Mouse (Mus musculus): ENCODE data around the gene 1810010D01Rik. TPM values are rescaled to one million over a fixed set of nuclear protein-coding genes. Genes with fewer than 3 reads are reported as not detected.

The 1810010D01Rik gene
- polyA plus RNA-seq (2012; rRNA removed) = 2.8 and 3.7 TPM in 2 replicates
- 0.33 and 0.61 TPM in 2 replicates for polyA plus RNA-seq (2014; fragmentation: Nextera tagmentation; extraction: Ambion mirVana)

GRCm38 (mm10) chr7:145208006-145208405, at the start of gene 1810010D01Rik:
1810010D01Rik (minus strand) TSS chr7:145208119.
- DNase-seq (ENCODE audit: low spot score) (no peak), ATAC-seq (ENCODE audit: low FRiP score, low read depth) (no peak)
- peak within 1 kb of the TSS; percentile 95 for H3K27ac ChIP-seq (replicated peaks; ENCODE audit: low read depth, low read length)
- 86% methylated on average over 4 of the region's 4 CpGs for WGBS
- H3K4me3 ChIP-seq (replicated peaks; ENCODE audit: low read length) = no peak within 1 kb of the TSS
- H3K4me2 ChIP-seq (replicated peaks; ENCODE audit: low read depth, low read length, severe bottlenecking) = no peak within 1 kb of the TSS
- H3K4me1 ChIP-seq (ENCODE audit: control insufficient read depth, insufficient read depth, low read length) = peaks cover 42% of the 10 kb centered on the region
- no peak for TF ChIP-seq POLR2A (IDR thresholded peaks at IDR 0.05; ENCODE audit: borderline replicate concordance, extremely low read depth, insufficient read depth, insufficient read length)
- no peaks in the 10 kb centered on the region for H3K27me3 ChIP-seq (ENCODE audit: control insufficient read depth, insufficient read depth, low read length)
- H3K9ac ChIP-seq (ENCODE audit: low read depth, low read length, severe bottlenecking) = no peak within 1 kb of the TSS
- no peaks in the 10 kb centered on the region for H3K9me3 ChIP-seq (ENCODE audit: control insufficient read depth, low read length)
- H3K36me3 ChIP-seq (ENCODE audit: control insufficient read depth, insufficient read depth, low read length) = no peaks in the 10 kb centered on the region

- Histone ChIP-seq H3K4me3 (replicated peaks; ENCODE audit: low read length) (no peak overlapping the region), H3K27ac (replicated peaks; ENCODE audit: low read depth, low read length) (no peak overlapping the region), H3K4me1 (ENCODE audit: control insufficient read depth, insufficient read depth, low read length) (no peaks in the 10 kb centered on the region; the same call in 1 of the 2 replicates), H3K36me3 (ENCODE audit: control insufficient read depth, insufficient read depth, low read length) (peaks cover 49% of the 10 kb centered on the region), H3K27me3 (ENCODE audit: control insufficient read depth, insufficient read depth, low read length) (no peaks in the 10 kb centered on the region), H3K4me2 (replicated peaks; ENCODE audit: low read depth, low read length, severe bottlenecking) (no peak overlapping the region), H3K9me3 (ENCODE audit: control insufficient read depth, low read length) (no peaks in the 10 kb centered on the region), H3K9ac (ENCODE audit: low read depth, low read length, severe bottlenecking) (no peak overlapping the region)
- no peak for ATAC-seq (ENCODE audit: low FRiP score, low read depth)
- WGBS = 83% methylated on average over 1 of the region's 1 CpGs
- DNase-seq (ENCODE audit: low spot score) = no peak
- no peak for TF ChIP-seq POLR2A (IDR thresholded peaks at IDR 0.05; ENCODE audit: borderline replicate concordance, extremely low read depth, insufficient read depth, insufficient read length)
Observed at GRCm38 (mm10) chr7:145256092-145256491, 48.2 kb upstream of the 1810010D01Rik start.

- Histone ChIP-seq H3K9ac (ENCODE audit: low read depth, low read length, severe bottlenecking) (no peak overlapping the region), H3K36me3 (ENCODE audit: control insufficient read depth, insufficient read depth, low read length) (peaks cover 40% of the 10 kb centered on the region), H3K9me3 (ENCODE audit: control insufficient read depth, low read length) (no peaks in the 10 kb centered on the region), H3K4me2 (replicated peaks; ENCODE audit: low read depth, low read length, severe bottlenecking) (no peak overlapping the region), H3K4me3 (replicated peaks; ENCODE audit: low read length) (no peak overlapping the region), H3K27me3 (ENCODE audit: control insufficient read depth, insufficient read depth, low read length) (no peaks in the 10 kb centered on the region), H3K27ac (replicated peaks; ENCODE audit: low read depth, low read length) (no peak overlapping the region), H3K4me1 (ENCODE audit: control insufficient read depth, insufficient read depth, low read length) (no peaks in the 10 kb centered on the region; the same call in 1 of the 2 replicates)
- DNase-seq (ENCODE audit: low spot score) (no peak), ATAC-seq (ENCODE audit: low FRiP score, low read depth) (no peak)
- TF ChIP-seq POLR2A (IDR thresholded peaks at IDR 0.05; ENCODE audit: borderline replicate concordance, extremely low read depth, insufficient read depth, insufficient read length) = no peak
- 60% methylated on average over 3 of the region's 3 CpGs for WGBS
Observed at GRCm38 (mm10) chr7:145253986-145254630, 46.2 kb upstream of the 1810010D01Rik start.

GRCm38 (mm10) chr7:145252715-145253476, 45.0 kb upstream of the 1810010D01Rik start:
- peak; percentile 74; the same call in 1 of the 2 replicates for ATAC-seq (ENCODE audit: low FRiP score, low read depth)
- Histone ChIP-seq H3K4me1 (ENCODE audit: control insufficient read depth, insufficient read depth, low read length) (no peaks in the 10 kb centered on the region; the same call in 1 of the 2 replicates), H3K4me2 (replicated peaks; ENCODE audit: low read depth, low read length, severe bottlenecking) (no peak overlapping the region), H3K9me3 (ENCODE audit: control insufficient read depth, low read length) (no peaks in the 10 kb centered on the region), H3K27me3 (ENCODE audit: control insufficient read depth, insufficient read depth, low read length) (no peaks in the 10 kb centered on the region), H3K27ac (replicated peaks; ENCODE audit: low read depth, low read length) (no peak overlapping the region), H3K4me3 (replicated peaks; ENCODE audit: low read length) (no peak overlapping the region), H3K36me3 (ENCODE audit: control insufficient read depth, insufficient read depth, low read length) (peaks cover 29% of the 10 kb centered on the region), H3K9ac (ENCODE audit: low read depth, low read length, severe bottlenecking) (no peak overlapping the region; the same call in 1 of the 2 replicates)
- peak; percentile 80 for DNase-seq (ENCODE audit: low spot score)
- TF ChIP-seq POLR2A (IDR thresholded peaks at IDR 0.05; ENCODE audit: borderline replicate concordance, extremely low read depth, insufficient read depth, insufficient read length) = no peak
- WGBS = 26% methylated on average over 8 of the region's 8 CpGs

GRCm38 (mm10) chr7:145250225-145250624, 42.3 kb upstream of the 1810010D01Rik start:
- no peaks in the 10 kb centered on the region for H3K9me3 ChIP-seq (ENCODE audit: control insufficient read depth, low read length)
- H3K4me3 ChIP-seq (replicated peaks; ENCODE audit: low read length) = no peak overlapping the region
- H3K9ac ChIP-seq (ENCODE audit: low read depth, low read length, severe bottlenecking) = no peak overlapping the region
- no peak overlapping the region for H3K4me2 ChIP-seq (replicated peaks; ENCODE audit: low read depth, low read length, severe bottlenecking)
- peaks cover 8% of the 10 kb centered on the region; the same call in 1 of the 2 replicates for H3K36me3 ChIP-seq (ENCODE audit: control insufficient read depth, insufficient read depth, low read length)
- ATAC-seq (ENCODE audit: low FRiP score, low read depth) (no peak), DNase-seq (ENCODE audit: low spot score) (no peak)
- no peaks in the 10 kb centered on the region for H3K27me3 ChIP-seq (ENCODE audit: control insufficient read depth, insufficient read depth, low read length)
- no peak for TF ChIP-seq POLR2A (IDR thresholded peaks at IDR 0.05; ENCODE audit: borderline replicate concordance, extremely low read depth, insufficient read depth, insufficient read length)
- H3K27ac ChIP-seq (replicated peaks; ENCODE audit: low read depth, low read length) = no peak overlapping the region
- no peaks in the 10 kb centered on the region; the same call in 1 of the 2 replicates for H3K4me1 ChIP-seq (ENCODE audit: control insufficient read depth, insufficient read depth, low read length)
- 54% methylated on average over 9 of the region's 9 CpGs for whole genome bisulfite sequencing

Measured in limb, embryonic 14.5 days (tissue).